Mouse (Mus musculus): Measurements from ENCODE around the gene Snrnp200. TPM values are rescaled to one million over a fixed set of nuclear protein-coding genes. Genes with fewer than 3 reads are reported as not detected.
"Not testable (repeated sequence)": the region's sequence is repeated elsewhere in the genome, so short reads cannot be mapped to it uniquely, and the experiment has no call there.

Snrnp200 gene
- total RNA-seq, 2 experiments from 2014 or later: 64.8 to 71.2 TPM

- DNase-seq: no peak
- intact Hi-C loops (cut with DNase I): no loop called here
Measured at GRCm38 (mm10) chr2:127251457-127251856, 43.3 kb downstream of the Snrnp200 start.

- intact Hi-C loops (cut with DNase I): no loop called here
- peak in 1 of 2 experiments; percentile 36 for DNase-seq
Measured at GRCm38 (mm10) chr2:127251880-127252527, 43.8 kb downstream of the Snrnp200 start.

- intact Hi-C loops (cut with DNase I): no loop called here
Measured at GRCm38 (mm10) chr2:127252787-127253186, 44.6 kb downstream of the Snrnp200 start.

GRCm38 (mm10) chr2:127254604-127255134 lies 46.5 kb downstream of the Snrnp200 start:
- intact Hi-C loops (cut with DNase I): no loop called here
- no peak for DNase-seq

More at GRCm38 (mm10) chr2:127252787-127253186, 44.6 kb downstream of the Snrnp200 start:
- DNase-seq: no peak

GRCm38 (mm10) chr2:127255294-127255693 lies 47.1 kb downstream of the Snrnp200 start:
- no peak for DNase-seq
- intact Hi-C loops (cut with DNase I): no loop called here

- DNase-seq: peak; percentile 28 to 41
- intact Hi-C loops (cut with DNase I): no loop called here
Measured at GRCm38 (mm10) chr2:127259340-127259739, 51.2 kb downstream of the Snrnp200 start.

- intact Hi-C loops (cut with DNase I): no loop called here
- DNase-seq: no peak
Measured at GRCm38 (mm10) chr2:127262480-127262879, 54.3 kb downstream of the Snrnp200 start.

- intact Hi-C loops (cut with DNase I): no loop called here
- no peak for DNase-seq
Measured at GRCm38 (mm10) chr2:127267854-127268253, 59.7 kb downstream of the Snrnp200 start.

- intact Hi-C loops (cut with DNase I): loop anchor here (2.0 kb wide), 1 partner anchor 21 kb away; no protein-coding TSS in a partner anchor
- DNase-seq: peak; percentile 93 to 94
Measured at GRCm38 (mm10) chr2:127269491-127270299, 61.5 kb downstream of the Snrnp200 start, which contains the start of gene Stard7. Gene Stard7, plus strand, starts transcription at chr2:127270218.

GRCm38 (mm10) chr2:127270300-127271041 lies 62.3 kb downstream of the Snrnp200 start:
- peak; percentile 86 to 91 for DNase-seq
- intact Hi-C loops (cut with DNase I): loop anchor here (2.0 kb wide), 1 partner anchor 22 kb away; no protein-coding TSS in a partner anchor

GRCm38 (mm10) chr2:127271042-127271515 lies 62.9 kb downstream of the Snrnp200 start:
- no peak for DNase-seq
- intact Hi-C loops (cut with DNase I): loop anchor here (2.0 kb wide), 1 partner anchor 22 kb away; no protein-coding TSS in a partner anchor

GRCm38 (mm10) chr2:127272049-127272448 lies 63.9 kb downstream of the Snrnp200 start:
- intact Hi-C loops (cut with DNase I); DNase-seq: not testable (repeated sequence)

GRCm38 (mm10) chr2:127272806-127273205 lies 64.6 kb downstream of the Snrnp200 start:
- DNase-seq: no peak
- intact Hi-C loops (cut with DNase I): no loop called here

GRCm38 (mm10) chr2:127274590-127274989 lies 66.4 kb downstream of the Snrnp200 start:
- no peak for DNase-seq
- intact Hi-C loops (cut with DNase I): no loop called here

GRCm38 (mm10) chr2:127275551-127276320 lies 67.5 kb downstream of the Snrnp200 start:
- DNase-seq: no peak
- intact Hi-C loops (cut with DNase I): no loop called here

GRCm38 (mm10) chr2:127278162-127278561 lies 70.0 kb downstream of the Snrnp200 start:
- DNase-seq: no peak
- intact Hi-C loops (cut with DNase I): no loop called here

Measured in heart, postnatal 36 days (tissue).